Mouse (Mus musculus): ENCODE data around the gene Slc35d3. TPM values are rescaled to one million over a fixed set of nuclear protein-coding genes. Genes with fewer than 3 reads are reported as not detected.

The Slc35d3 gene
- total and polyA plus RNA-seq, 2 experiments from 2014 or later: 2.9 to 4.5 TPM

GRCm38 (mm10) chr10:19815371-19815770 lies 35.9 kb downstream of the Slc35d3 start:
- DNase-seq (ENCODE audit: low spot score) (peak; percentile 30), ATAC-seq (peak; percentile 34; the same call in 1 of the 2 replicates)
- Histone ChIP-seq H3K27ac (no peak overlapping the region), H3K4me2 (ENCODE audit: low read depth, low read length) (no peak overlapping the region), H3K4me3 (ENCODE audit: low read length) (no peak overlapping the region), H3K9me3 (ENCODE audit: low read length) (no peaks in the 10 kb centered on the region), H3K27me3 (ENCODE audit: insufficient read depth, low read length) (no peaks in the 10 kb centered on the region), H3K9ac (replicated peaks; ENCODE audit: low read length) (no peak overlapping the region), H3K36me3 (ENCODE audit: insufficient read depth, low read length) (no peaks in the 10 kb centered on the region), H3K4me1 (ENCODE audit: insufficient read depth, low read length) (no peaks in the 10 kb centered on the region)
- WGBS: 50% methylated on average over 8 of the region's 8 CpGs
- TF ChIP-seq CTCF (IDR thresholded peaks at IDR 0.05; ENCODE audit: low read depth): no peak

DNA sequence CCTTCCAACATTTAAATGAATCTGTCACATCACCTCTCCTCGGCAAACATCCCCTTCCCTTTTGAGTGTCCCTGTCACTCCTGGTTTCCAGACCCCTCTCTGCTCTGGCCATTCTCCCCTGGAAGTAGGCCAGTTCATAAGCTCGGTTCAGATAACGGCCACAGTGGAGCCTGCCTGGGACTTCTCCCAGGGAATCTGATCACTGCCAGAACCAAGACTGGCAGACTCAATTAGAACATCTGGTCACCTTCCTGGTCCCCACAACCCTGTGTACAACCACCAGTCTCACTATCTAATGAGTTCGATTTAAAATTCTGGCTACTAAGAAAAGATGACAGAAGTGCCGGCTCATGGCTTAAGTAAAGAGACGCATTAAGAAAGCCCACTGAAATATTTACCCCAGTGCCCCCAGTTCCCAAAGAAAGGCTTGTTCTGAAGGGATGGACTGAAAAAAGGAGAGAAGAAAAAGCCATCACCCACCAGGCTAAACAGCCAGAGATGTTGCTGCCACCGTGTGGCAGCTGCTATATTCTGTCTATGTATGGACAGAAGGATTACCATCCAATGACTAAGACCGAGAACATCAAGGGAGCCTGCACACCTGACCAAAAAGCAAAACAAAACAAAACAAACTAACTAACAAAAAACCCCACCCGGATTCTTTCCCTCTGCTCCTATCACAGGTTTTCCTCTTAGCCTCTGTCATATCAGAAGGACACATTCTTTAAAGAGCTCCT lies 39.7 kb downstream of the Slc35d3 start:
- 47% methylated on average over 9 of the region's 9 CpGs for WGBS
- peak; percentile 61 for TF ChIP-seq CTCF (IDR thresholded peaks at IDR 0.05; ENCODE audit: low read depth)
- Histone ChIP-seq H3K27ac (no peak overlapping the region), H3K36me3 (ENCODE audit: insufficient read depth, low read length) (no peaks in the 10 kb centered on the region), H3K4me2 (ENCODE audit: low read depth, low read length) (no peak overlapping the region), H3K27me3 (ENCODE audit: insufficient read depth, low read length) (no peaks in the 10 kb centered on the region), H3K9ac (replicated peaks; ENCODE audit: low read length) (no peak overlapping the region), H3K4me3 (ENCODE audit: low read length) (no peak overlapping the region), H3K9me3 (ENCODE audit: low read length) (no peaks in the 10 kb centered on the region), H3K4me1 (ENCODE audit: insufficient read depth, low read length) (no peaks in the 10 kb centered on the region)
- DNase-seq (ENCODE audit: low spot score) (peak; percentile 63), ATAC-seq (peak; percentile 54; the same call in 1 of the 2 replicates)

GRCm38 (mm10) chr10:19804763-19805162 lies 46.5 kb downstream of the Slc35d3 start:
- H3K4me1 ChIP-seq (ENCODE audit: insufficient read depth, low read length): no peaks in the 10 kb centered on the region
- no peak for TF ChIP-seq CTCF (IDR thresholded peaks at IDR 0.05; ENCODE audit: low read depth)
- WGBS: 91% methylated on average over 7 of the region's 7 CpGs
- no peaks in the 10 kb centered on the region for H3K9me3 ChIP-seq (ENCODE audit: low read length)
- no peak for DNase-seq (ENCODE audit: low spot score)
- H3K36me3 ChIP-seq (ENCODE audit: insufficient read depth, low read length): no peaks in the 10 kb centered on the region
- H3K4me2 ChIP-seq (ENCODE audit: low read depth, low read length): no peak overlapping the region
- no peak overlapping the region for H3K4me3 ChIP-seq (ENCODE audit: low read length)
- H3K9ac ChIP-seq (replicated peaks; ENCODE audit: low read length): no peak overlapping the region
- no peak for ATAC-seq
- no peak overlapping the region for H3K27ac ChIP-seq
- H3K27me3 ChIP-seq (ENCODE audit: insufficient read depth, low read length): no peaks in the 10 kb centered on the region

GRCm38 (mm10) chr10:19802958-19803357 lies 48.3 kb downstream of the Slc35d3 start:
- ATAC-seq: no peak
- Histone ChIP-seq H3K4me2 (ENCODE audit: low read depth, low read length) (no peak overlapping the region), H3K36me3 (ENCODE audit: insufficient read depth, low read length) (no peaks in the 10 kb centered on the region), H3K9ac (replicated peaks; ENCODE audit: low read length) (no peak overlapping the region), H3K4me1 (ENCODE audit: insufficient read depth, low read length) (no peaks in the 10 kb centered on the region), H3K9me3 (ENCODE audit: low read length) (no peaks in the 10 kb centered on the region), H3K27ac (no peak overlapping the region), H3K4me3 (ENCODE audit: low read length) (no peak overlapping the region), H3K27me3 (ENCODE audit: insufficient read depth, low read length) (no peaks in the 10 kb centered on the region)
- TF ChIP-seq CTCF (IDR thresholded peaks at IDR 0.05; ENCODE audit: low read depth): no peak
- 86% methylated on average over 7 of the region's 7 CpGs for WGBS
- no peak for DNase-seq (ENCODE audit: low spot score)

Other genes with a start within 250 kb of the Slc35d3 start
- not detected in 2 replicates for gene Il22ra2, start 229.5 kb downstream of the Slc35d3 start, total RNA-seq (2014; rRNA removed)
- gene Il22ra2, start 229.5 kb downstream of the Slc35d3 start, polyA plus RNA-seq (2015; fragmentation: Nextera tagmentation; extraction: Ambion mirVana): not detected in 2 replicates
- gene Il20ra, start 138.9 kb downstream of the Slc35d3 start, total RNA-seq (2014; rRNA removed): 0.11 and 1.1 TPM in 2 replicates
- 0.67 and 0.71 TPM in 2 replicates for gene Il20ra, start 138.9 kb downstream of the Slc35d3 start, polyA plus RNA-seq (2015; fragmentation: Nextera tagmentation; extraction: Ambion mirVana)
- 30.6 and 40.6 TPM in 2 replicates for gene Pex7, start 56.2 kb upstream of the Slc35d3 start, total RNA-seq (2014; rRNA removed)
- 39.7 and 44.6 TPM in 2 replicates for gene Pex7, start 56.2 kb upstream of the Slc35d3 start, polyA plus RNA-seq (2015; fragmentation: Nextera tagmentation; extraction: Ambion mirVana)
- gene Map3k5, start 83.0 kb upstream of the Slc35d3 start, total RNA-seq (2014; rRNA removed): 4.6 and 5.5 TPM in 2 replicates
- gene Map3k5, start 83.0 kb upstream of the Slc35d3 start, polyA plus RNA-seq (2015; fragmentation: Nextera tagmentation; extraction: Ambion mirVana): 0.91 and 1.4 TPM in 2 replicates

Data from hindbrain, postnatal 0 days (tissue).